Mouse (Mus musculus) MEL (cell line): ENCODE data around the gene Myh1.

Experiments used
- CTCF ChIP-seq, 3 experiments: IDR thresholded peaks in 2 of 3; conservative IDR thresholded peaks in 1 of 3; 2 replicates each; pipeline ENCODE4 v1.5.1; 2011 to 2012; ENCODE audit warnings: low read length in 3 of 3, low read depth in 2 of 3, mild to moderate bottlenecking in 2 of 3, improper control_type of control experiment in 1 of 3, inconsistent platforms in 1 of 3, mixed read lengths in 1 of 3, moderate library complexity in 1 of 3; ENCODE audit not compliant: control insufficient read depth in 1 of 3, insufficient read depth in 1 of 3, poor library complexity in 1 of 3, severe bottlenecking in 1 of 3
- MYB ChIP-seq: IDR thresholded peaks from 2 replicates; pipeline ENCODE4 v1.6.1; 2011; ENCODE audit warnings: mild to moderate bottlenecking, low read depth, low read length, improper control_type of control experiment
- USF2 ChIP-seq, 2 experiments: IDR thresholded peaks; 2 replicates each; pipeline ENCODE4 v1.6.1; 2011 to 2012; ENCODE audit warnings: improper control_type of control experiment in 2 of 2, low read length in 2 of 2, borderline replicate concordance in 1 of 2, inconsistent platforms in 1 of 2, low read depth in 1 of 2, mild to moderate bottlenecking in 1 of 2; ENCODE audit not compliant: insufficient read depth in 1 of 2
- ZKSCAN1 ChIP-seq: IDR thresholded peaks from 2 replicates; pipeline ENCODE4 v1.6.1; 2012; ENCODE audit warnings: low read depth, mild to moderate bottlenecking, inconsistent platforms, low read length, improper control_type of control experiment, moderate library complexity

DNA sequence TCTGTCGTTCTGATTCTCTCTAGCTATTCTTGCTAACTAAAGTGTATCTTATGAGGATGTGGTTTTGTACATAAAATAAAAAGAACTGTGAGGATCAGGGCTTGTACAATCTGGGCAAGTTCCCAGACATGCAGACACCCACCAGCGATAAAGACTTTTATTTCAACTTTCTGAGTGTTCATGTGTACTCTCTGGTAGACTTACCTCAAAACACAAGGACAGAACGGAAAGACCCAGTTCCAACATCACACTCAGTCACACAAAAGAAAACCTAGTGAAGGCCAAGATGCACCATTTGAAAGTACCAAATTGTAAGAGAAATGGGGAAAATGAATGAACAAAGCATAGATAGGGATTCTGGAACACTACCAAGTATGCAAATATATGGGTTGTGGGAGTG is 28.9 kb downstream of the Myh1 start:
- TF ChIP-seq USF2 (IDR thresholded peaks at IDR 0.05; ENCODE audit: borderline replicate concordance in 1 of 2, insufficient read depth in 1 of 2, low read depth in 1 of 2, low read length in 2 of 2) (no peak), CTCF (IDR thresholded peaks at IDR 0.05 in 2 of 3, conservative IDR thresholded peaks at IDR 0.05 in 1 of 3; ENCODE audit: control insufficient read depth in 1 of 3, insufficient read depth in 1 of 3, low read depth in 2 of 3, low read length in 3 of 3, poor library complexity in 1 of 3, severe bottlenecking in 1 of 3) (no peak), ZKSCAN1 (no peak), MYB (no peak)
